Mouse (Mus musculus) cerebellum, postnatal 14 days (tissue): ENCODE data around the gene D230025D16Rik.

ENCODE experiments used
- DNase-seq, 2 experiments: peaks; one replicate each; pipeline ENCODE4 v3.0.0; 2021; ENCODE audit warnings: mixed read lengths in 2 of 2

The D230025D16Rik gene

DNA sequence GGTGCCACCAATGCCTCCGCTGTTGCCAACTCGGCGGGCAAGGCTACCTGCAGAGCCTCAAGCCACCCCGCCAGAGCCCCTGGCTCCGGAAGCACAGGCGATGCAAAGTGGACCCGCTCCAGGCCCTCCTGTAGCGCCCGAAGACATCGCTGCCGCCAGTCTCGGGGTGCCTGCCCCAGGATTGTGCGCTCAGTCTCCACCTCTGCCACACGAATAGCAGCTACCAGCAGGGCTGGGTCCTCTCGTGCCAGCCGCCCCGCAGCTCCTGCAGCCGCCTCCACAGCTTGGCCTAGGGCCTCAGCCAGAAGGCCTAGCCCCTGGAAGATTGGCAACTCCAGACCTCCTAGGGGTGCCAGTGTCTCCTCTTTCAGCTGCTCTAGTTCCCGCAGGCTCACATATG, 68.5 kb downstream of the D230025D16Rik start:
- peak; percentile 79 to 91 for DNase-seq

- no peak for DNase-seq
Observed at GRCm38 (mm10) chr8:105294776-105295175, 69.8 kb downstream of the D230025D16Rik start.

GRCm38 (mm10) chr8:105295256-105295655, 70.3 kb downstream of the D230025D16Rik start:
- no peak for DNase-seq

- DNase-seq, result no peak
Observed at GRCm38 (mm10) chr8:105295895-105296573, 71.1 kb downstream of the D230025D16Rik start, which contains the start of gene Exoc3l. Gene Exoc3l (minus strand): TSS chr8:105296101.

GRCm38 (mm10) chr8:105297511-105298192, 72.7 kb downstream of the D230025D16Rik start, which contains the start of gene E2f4:
Gene E2f4 (plus strand): TSS chr8:105297663.
- peak; percentile 93 for DNase-seq

GRCm38 (mm10) chr8:105298351-105299252, 73.7 kb downstream of the D230025D16Rik start:
- no peak for DNase-seq

DNA sequence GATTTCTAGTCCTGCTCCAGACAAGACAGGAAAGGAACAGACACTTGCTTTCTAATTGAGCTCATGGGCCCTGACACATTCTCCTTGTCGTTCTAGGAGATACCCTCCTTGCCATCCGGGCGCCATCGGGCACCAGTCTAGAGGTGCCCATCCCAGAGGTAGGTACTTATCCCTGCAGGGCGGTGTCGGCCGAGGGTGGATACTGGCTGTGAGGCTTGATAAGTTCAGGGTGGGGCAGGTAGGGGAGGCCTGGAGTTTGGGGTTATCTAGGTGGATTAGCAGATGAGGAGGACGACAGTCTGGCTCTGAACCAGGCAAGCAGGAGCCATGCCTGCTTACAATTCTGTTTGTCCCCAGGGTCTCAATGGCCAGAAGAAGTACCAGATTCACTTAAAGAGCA, 75.0 kb downstream of the D230025D16Rik start:
- DNase-seq, result no peak
